Mouse (Mus musculus): Measurements from ENCODE around the gene Pkmyt1.

Gene Pkmyt1

GRCm38 (mm10) chr17:23725999-23726757 is at the start of gene Pkmyt1:
Pkmyt1 (plus strand) TSS chr17:23726336.
- peak; percentile 96 for DNase-seq

DNA sequence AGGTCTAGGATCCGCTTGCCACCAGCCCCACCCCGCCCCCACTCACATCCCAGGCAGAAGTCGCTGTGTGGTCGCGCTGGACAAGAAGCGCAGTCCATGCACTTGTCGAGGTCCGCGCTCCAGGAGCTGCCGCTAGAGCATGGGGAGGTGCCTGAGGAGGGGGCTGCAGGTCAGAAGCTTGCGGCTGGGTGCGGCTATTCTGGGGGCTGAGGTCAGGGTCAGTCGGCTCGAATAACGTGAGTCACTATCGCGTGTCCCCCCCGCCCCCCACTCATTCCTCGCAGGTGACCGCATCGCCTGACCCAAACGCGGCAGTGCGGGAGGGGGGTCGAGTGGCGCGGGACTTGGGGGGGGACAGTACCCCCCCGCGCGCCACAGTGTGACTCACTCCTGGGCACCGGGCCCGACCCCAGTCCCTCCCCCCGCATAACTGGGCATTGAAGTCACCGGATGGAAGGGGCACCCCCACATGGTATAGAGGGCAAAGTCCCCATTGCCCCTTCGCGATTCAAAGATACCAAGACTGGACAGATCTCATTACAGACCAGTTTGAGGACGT is 49.6 kb upstream of the Pkmyt1 start:
- DNase-seq: peak; percentile 78

DNA sequence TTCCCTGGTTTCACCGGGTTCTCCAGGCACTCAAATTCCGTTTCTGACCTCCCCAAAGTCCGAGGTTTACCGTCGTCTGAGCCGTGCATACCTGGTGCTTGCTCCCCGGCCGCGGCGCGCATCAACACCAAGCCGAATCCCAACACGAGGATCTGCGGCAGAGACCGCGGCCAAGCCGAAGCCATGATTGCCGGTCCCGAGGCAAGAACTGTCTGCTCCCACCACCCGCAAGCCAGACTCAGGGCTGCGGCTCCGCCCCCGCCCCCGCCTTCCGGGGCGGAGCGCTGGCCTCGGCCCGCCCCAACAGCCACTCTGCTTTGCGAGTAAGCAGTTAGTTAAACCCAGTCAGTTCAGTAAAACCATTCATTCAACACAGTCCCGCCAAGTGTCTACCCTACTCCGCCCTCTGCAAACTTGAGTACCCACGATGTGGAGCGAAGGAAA is 48.9 kb upstream of the Pkmyt1 start, which contains the start of gene Tnfrsf12a:
Gene Tnfrsf12a, minus strand, starts transcription at position 233 of the 444 bp plus-strand sequence.
- peak; percentile 89 for DNase-seq

- peak; percentile 58 for DNase-seq
Observed at GRCm38 (mm10) chr17:23679127-23679835, 46.9 kb upstream of the Pkmyt1 start, which contains the start of gene Cldn6. Cldn6 (plus strand) TSS chr17:23679249.

DNA sequence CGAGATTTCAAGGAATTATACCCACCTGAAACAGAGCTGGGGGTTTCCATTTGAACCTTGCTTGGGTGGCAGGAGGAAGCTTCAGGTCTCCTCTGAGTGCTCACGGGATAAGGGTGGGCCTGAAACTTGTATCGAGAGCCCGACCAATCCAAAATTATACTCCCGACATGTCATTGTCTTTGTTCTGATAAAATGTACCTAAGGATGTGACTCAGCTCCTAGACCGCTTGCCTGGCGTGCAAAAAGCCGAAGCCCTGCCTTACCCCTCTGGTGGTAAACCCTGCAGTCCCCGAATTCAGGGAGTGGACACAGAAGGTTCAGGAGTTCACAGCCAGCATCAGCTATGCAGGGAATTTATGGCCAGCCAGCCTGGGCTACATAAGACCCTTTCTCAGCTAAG is 45.8 kb upstream of the Pkmyt1 start:
- DNase-seq: peak; percentile 23

GRCm38 (mm10) chr17:23681086-23681485 is 45.0 kb upstream of the Pkmyt1 start:
- peak; percentile 46 for DNase-seq

- no peak for DNase-seq
Observed at GRCm38 (mm10) chr17:23682092-23682491, 44.0 kb upstream of the Pkmyt1 start.

- DNase-seq: no peak
Observed at GRCm38 (mm10) chr17:23682530-23682929, 43.6 kb upstream of the Pkmyt1 start.

DNA sequence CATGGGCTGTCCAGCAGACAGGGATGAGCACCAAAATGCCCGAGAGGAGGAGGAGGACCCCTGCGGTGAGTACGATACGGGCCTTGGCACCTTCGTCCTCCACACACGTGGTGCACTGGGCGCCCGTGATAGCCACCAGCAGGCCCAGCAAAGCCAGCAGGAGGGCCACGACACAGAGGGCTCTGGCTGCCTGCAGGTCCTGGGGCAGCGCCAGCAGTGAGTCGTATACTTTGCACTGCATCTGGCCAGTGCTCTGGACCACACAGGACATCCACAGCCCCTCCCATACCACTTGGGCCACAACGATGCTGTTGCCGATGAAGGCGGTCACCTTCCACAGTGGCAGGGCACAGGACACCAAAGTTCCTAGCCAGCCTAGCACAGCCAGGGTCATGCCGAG is 42.9 kb upstream of the Pkmyt1 start:
- DNase-seq: no peak

DNA sequence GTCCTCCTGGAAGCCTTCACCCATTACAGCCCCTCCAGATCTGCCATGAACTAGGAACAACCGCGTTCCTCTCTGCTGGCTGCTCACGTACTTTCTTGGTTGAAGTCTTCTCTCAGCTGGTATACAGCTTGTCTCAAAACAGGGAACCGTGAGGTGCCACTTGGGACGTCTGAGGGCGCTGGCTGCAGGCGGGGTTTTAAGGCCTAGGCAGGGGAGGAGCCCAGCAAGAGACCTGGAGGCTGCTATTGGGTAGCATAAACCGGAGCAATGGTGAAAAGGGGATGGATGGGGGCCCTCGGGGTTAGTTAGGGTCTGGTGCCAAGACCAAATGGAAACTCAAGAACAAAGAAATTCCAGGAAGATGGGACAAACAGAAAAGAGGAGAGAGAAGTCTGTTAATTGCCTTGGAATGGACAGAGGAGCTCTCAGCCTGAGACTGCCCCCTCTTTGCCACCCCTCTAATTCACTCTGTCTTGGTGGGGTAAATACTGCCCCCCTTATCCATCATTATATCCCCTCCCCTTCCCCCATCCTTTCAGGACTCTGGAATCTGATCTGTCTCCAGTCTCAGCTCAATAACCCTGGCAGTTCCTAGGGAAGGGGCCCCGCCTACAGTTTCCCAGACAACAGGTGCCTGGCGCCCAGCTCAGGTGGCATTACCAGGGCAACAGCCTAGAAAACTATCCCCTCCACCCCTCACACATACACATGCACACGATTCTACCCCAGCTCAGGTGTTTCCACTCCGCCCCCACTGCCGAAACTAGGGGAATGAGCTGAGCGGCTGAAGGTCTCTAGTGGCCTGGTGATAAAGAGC is 42.1 kb upstream of the Pkmyt1 start, which contains the start of gene Cldn9:
Gene Cldn9, minus strand, starts transcription at position 171 of the 817 bp plus-strand sequence.
- no peak for DNase-seq

DNA sequence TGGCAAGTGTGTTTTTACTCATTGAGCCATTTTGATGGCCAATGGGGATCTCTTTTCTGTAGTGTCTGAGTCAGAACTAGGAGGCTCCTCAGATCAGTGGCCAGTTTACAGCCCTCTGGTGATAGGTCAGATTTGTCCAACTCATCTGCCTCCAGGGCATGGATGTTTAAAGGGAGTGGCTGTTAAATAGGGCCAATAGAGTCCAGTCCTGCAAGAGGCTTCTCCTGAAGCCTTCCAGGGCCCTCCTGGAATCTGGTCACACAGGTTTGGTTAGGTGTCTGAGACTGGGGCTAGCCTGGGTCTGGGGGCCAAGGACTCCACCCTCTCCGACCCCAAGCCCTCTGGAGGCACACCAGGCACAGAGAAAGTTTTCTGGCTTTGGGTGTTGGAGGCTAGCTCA is 31.6 kb upstream of the Pkmyt1 start:
- DNase-seq: no peak

DNA sequence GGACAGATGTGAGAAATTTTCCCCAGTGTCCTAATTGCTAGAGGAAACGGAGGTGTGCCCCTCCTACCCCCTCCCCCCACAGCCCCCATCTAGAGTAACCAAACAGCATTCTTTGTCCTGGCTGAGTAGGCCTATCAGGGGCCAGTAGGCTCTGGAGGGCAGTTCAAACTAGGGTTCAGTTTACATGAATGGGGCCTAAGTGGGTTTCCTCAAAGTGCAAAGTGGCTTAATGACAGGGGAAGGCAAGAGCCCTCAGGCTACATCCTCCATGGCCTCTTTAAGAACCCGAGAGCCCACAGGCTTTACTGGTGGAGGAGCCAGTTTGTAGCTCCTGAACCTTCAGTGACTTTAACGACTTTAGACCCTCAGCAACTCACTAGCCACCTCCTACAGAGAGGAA is 30.3 kb upstream of the Pkmyt1 start:
- DNase-seq: no peak

GRCm38 (mm10) chr17:23699131-23700077 is 26.7 kb upstream of the Pkmyt1 start:
- DNase-seq: peak; percentile 71

DNA sequence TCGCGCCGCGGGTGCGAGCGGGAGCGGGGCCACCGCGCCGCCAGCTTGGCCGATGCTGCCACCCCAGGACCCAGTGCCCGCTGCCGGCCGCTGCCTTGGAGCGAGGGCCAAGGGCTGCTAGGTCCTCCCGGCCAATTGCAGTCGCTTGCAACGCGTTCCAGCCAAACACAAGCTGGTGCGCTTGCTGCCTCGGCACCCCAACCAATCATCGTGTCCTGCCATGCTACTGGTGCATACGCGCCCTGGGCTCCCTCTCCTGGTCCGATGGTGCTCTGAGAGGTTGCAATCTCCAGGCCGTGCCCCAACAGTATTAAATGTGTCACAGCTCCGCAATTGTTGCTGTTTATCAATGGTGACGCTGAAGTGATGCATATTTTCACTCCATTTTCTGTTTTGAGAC is 26.1 kb upstream of the Pkmyt1 start:
- DNase-seq: peak; percentile 97

DNA sequence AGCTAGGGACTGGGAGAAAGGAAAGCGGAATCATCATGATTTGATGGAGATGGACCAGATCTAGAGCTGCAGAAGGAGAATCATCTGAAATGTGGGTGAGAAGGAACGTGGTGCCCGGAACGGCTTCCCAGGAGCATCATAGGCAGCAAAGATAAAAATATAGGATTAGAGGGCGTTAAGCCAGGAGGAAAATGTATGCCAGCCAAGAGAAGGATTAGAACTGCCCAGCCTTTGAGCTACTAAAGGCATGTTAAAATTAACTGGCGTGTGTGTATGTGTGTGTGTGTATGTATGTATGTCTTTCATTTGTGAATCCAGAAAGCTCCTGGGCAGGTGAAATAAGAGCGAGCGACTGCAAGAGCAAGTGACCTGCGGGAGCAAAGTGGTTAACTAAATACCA is 22.8 kb upstream of the Pkmyt1 start:
- no peak for DNase-seq

DNA sequence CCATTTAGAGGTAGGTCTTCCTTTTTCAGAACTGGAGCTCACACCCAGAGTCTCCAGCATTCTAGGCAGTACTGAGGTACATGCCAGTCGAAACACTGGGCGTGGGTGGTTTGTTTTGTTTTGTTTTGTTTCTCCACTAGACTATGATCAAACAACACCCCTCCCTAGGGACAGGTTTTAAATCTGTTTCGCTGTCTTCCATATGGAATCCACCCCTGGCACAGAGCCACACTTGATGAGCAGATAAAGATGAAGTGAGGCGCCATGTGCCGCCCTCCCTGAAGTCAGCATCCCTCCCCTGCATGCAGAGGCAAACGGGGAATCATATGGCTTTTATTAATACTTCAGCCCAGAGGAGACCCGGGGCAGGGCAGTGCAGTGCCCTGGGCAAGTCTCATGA is 21.4 kb upstream of the Pkmyt1 start:
- no peak for DNase-seq

GRCm38 (mm10) chr17:23705525-23706104 is 20.5 kb upstream of the Pkmyt1 start:
- DNase-seq: no peak

- peak; percentile 79 for DNase-seq
Observed at GRCm38 (mm10) chr17:23706212-23706611, 19.9 kb upstream of the Pkmyt1 start.

- DNase-seq: no peak
Observed at GRCm38 (mm10) chr17:23717003-23717402, 9.1 kb upstream of the Pkmyt1 start.

DNA sequence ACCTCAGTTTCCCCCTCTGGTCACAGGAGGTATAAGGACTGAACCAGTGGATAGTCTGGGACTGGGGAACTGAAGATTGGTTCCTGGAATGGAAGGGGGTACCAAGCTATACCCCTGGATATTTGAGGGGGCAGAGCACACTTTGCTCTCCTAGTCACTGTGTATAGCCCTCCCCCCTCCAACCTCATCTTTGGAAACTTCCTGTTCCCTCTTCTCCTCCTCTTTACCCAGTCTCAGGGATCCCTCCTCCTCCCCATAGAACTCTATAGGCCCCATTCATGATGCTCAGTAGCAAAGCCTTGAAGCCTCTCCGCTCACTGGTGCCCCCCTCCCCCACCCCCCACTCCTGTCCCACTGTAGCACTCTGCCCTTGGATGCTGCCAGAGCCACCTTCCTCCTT is 6.7 kb upstream of the Pkmyt1 start:
- DNase-seq: no peak

GRCm38 (mm10) chr17:23721886-23722285 is 4.2 kb upstream of the Pkmyt1 start:
- no peak for DNase-seq
